Mouse (Mus musculus) limb, embryonic 14.5 days (tissue): ENCODE measurements at regions not wholly inside any gene's neighbourhood (a gene's known extent, or its start where the extent isn't known, plus 50 kb on each side); places are given as distances from the start of the nearest gene placed in this dataset.

Experiments used
- ATAC-seq: fragments of 200-750 bp; cut with Nextera tagmentation; 2 replicates; pipeline ENCODE4 v1.8.0; 2017; ENCODE audit warnings: low read depth, moderate number of reproducible peaks, moderate TSS enrichment; ENCODE audit not compliant: low FRiP score
- DNase-seq: peaks from one replicate; pipeline ENCODE4 v3.0.0-alpha.2; 2015; ENCODE audit warnings: low spot score
- H3K27ac ChIP-seq: fragments of 300-500 bp; sonication (generic); replicated peaks from 2 replicates; pipeline ENCODE4 v1.5.1; 2014; ENCODE audit warnings: low read depth, mild to moderate bottlenecking, low read length, moderate library complexity, mixed read lengths
- H3K27me3 ChIP-seq: fragments of 300-500 bp; sonication (generic); 2 replicates; pipeline ENCODE4 v1.6.1; 2014; ENCODE audit warnings: low read length, mixed read lengths; ENCODE audit not compliant: control insufficient read depth, insufficient read depth
- H3K36me3 ChIP-seq: fragments of 300-500 bp; sonication (generic); 2 replicates; pipeline ENCODE4 v1.6.1; 2014; ENCODE audit warnings: mild to moderate bottlenecking, low read length, moderate library complexity, mixed read lengths; ENCODE audit not compliant: control insufficient read depth, insufficient read depth
- H3K4me1 ChIP-seq: fragments of 300-500 bp; sonication (generic); 2 replicates; pipeline ENCODE4 v1.6.1; 2014; ENCODE audit warnings: antibody characterized with exemption, low read length, mixed read lengths; ENCODE audit not compliant: control insufficient read depth, insufficient read depth
- H3K4me2 ChIP-seq: fragments of 300-500 bp; sonication (generic); replicated peaks from 2 replicates; pipeline ENCODE4 v1.6.1; 2014; ENCODE audit warnings: low read depth, mild to moderate bottlenecking, low read length, moderate library complexity; ENCODE audit not compliant: severe bottlenecking
- H3K4me3 ChIP-seq: fragments of 300-500 bp; sonication (generic); replicated peaks from 2 replicates; pipeline ENCODE4 v1.5.1; 2014; ENCODE audit warnings: low read length
- H3K9ac ChIP-seq: fragments of 300-500 bp; sonication (generic); 2 replicates; pipeline ENCODE4 v1.6.1; 2014; ENCODE audit warnings: mild to moderate bottlenecking, low read depth, low read length, moderate library complexity; ENCODE audit not compliant: severe bottlenecking
- H3K9me3 ChIP-seq: fragments of 300-500 bp; sonication (generic); 2 replicates; pipeline ENCODE4 v1.6.1; 2016; ENCODE audit warnings: low read length; ENCODE audit not compliant: control insufficient read depth
- POLR2A ChIP-seq: fragments of 200-500 bp; IDR thresholded peaks from 2 replicates; pipeline ENCODE4 v1.8.0; 2012; ENCODE audit warnings: inconsistent platforms, mild to moderate bottlenecking, moderate library complexity, borderline replicate concordance; ENCODE audit not compliant: insufficient read depth, insufficient read length; ENCODE audit errors: extremely low read depth
- WGBS: fragments of 180-500 bp; shearing (Covaris S2); extraction: QIAGEN DNeasy Blood & Tissue Kit; methylation state at CpG from one replicate; pipeline ENCODE4 v1.1.7; 2014; 5-methylcytosine and 5-hydroxymethylcytosine counted together

DNA sequence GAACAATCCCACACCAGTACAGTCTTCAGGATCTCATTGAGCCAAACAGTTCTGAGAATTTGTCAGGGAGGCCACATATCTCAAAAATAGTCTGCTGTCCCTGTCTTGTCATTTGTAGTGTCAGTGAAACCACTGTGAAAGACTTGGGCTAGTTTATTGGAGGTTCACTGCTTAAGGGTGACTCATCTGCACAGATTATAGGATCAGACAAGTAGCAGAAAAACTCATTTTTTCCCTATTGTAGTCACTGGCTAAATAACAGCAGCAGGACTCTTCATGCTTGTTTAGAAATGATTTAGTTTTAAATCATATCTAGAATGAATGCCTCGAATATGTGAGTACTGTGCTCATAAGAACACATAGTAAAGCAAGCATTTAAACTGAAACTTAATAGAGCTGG is 475.2 kb upstream of the Marcks start:
- no peak overlapping the region for H3K9ac ChIP-seq
- peaks cover 6% of the 10 kb centered on the region; the same call in 1 of the 2 replicates for H3K4me1 ChIP-seq
- WGBS, result 74% methylated on average over 1 of the region's 1 CpGs
- TF ChIP-seq POLR2A, result no peak
- no peak overlapping the region for H3K27ac ChIP-seq
- H3K27me3 ChIP-seq, result no peaks in the 10 kb centered on the region
- no peaks in the 10 kb centered on the region for H3K9me3 ChIP-seq
- no peak overlapping the region for H3K4me2 ChIP-seq
- ATAC-seq, result no peak
- H3K4me3 ChIP-seq, result no peak overlapping the region
- H3K36me3 ChIP-seq, result no peaks in the 10 kb centered on the region
- no peak for DNase-seq

- no peak for TF ChIP-seq POLR2A
- DNase-seq, result no peak
- no peaks in the 10 kb centered on the region for H3K27me3 ChIP-seq
- no peaks in the 10 kb centered on the region for H3K36me3 ChIP-seq
- H3K4me2 ChIP-seq, result no peak overlapping the region
- whole genome bisulfite sequencing, result 25% methylated on average over 1 of the region's 1 CpGs
- H3K4me1 ChIP-seq, result peaks cover 7% of the 10 kb centered on the region; the same call in 1 of the 2 replicates
- no peak overlapping the region for H3K9ac ChIP-seq
- H3K27ac ChIP-seq, result 0 out of 2 replicates have a peak overlapping the region, but pooled peaks have one; percentile 50
- H3K4me3 ChIP-seq, result no peak overlapping the region
- no peak for ATAC-seq
- H3K9me3 ChIP-seq, result no peaks in the 10 kb centered on the region
Measured at GRCm38 (mm10) chr10:37603529-37603928, 464.8 kb upstream of the Marcks start.

GRCm38 (mm10) chr10:37602936-37603335 is 464.2 kb upstream of the Marcks start:
- no peaks in the 10 kb centered on the region for H3K27me3 ChIP-seq
- H3K36me3 ChIP-seq, result no peaks in the 10 kb centered on the region
- H3K27ac ChIP-seq, result no peak overlapping the region; the same call in 1 of the 2 replicates
- H3K4me1 ChIP-seq, result peaks cover 7% of the 10 kb centered on the region; the same call in 1 of the 2 replicates
- 53% methylated on average over 2 of the region's 2 CpGs for WGBS
- no peaks in the 10 kb centered on the region for H3K9me3 ChIP-seq
- DNase-seq, result no peak
- no peak for TF ChIP-seq POLR2A
- H3K9ac ChIP-seq, result no peak overlapping the region
- H3K4me2 ChIP-seq, result no peak overlapping the region
- no peak overlapping the region for H3K4me3 ChIP-seq
- ATAC-seq, result no peak

DNA sequence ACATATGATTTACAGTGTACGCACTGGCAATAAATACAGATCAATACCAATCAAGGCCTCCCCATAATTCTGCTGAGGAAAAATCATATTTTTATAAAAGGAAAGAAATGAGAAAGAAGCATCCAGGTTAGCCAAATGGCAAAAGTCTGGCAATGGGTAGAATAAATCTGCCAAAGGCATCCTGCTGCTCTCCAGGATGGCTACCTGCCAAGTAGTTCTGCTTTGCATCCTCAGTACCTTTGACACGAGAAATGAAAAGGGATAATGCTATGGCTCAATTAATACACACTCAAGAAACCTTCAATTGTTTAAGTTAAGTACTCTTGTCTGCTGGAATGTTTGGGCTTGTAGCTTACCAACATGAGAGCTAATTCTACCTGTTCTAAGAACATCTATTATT is 451.2 kb upstream of the Marcks start:
- DNase-seq, result no peak
- no peak for TF ChIP-seq POLR2A
- 65% methylated on average over 2 of the region's 2 CpGs for WGBS
- no peak overlapping the region for H3K27ac ChIP-seq
- no peak overlapping the region for H3K9ac ChIP-seq
- no peak overlapping the region for H3K4me2 ChIP-seq
- no peak for ATAC-seq
- H3K4me3 ChIP-seq, result no peak overlapping the region
- H3K9me3 ChIP-seq, result no peaks in the 10 kb centered on the region
- H3K36me3 ChIP-seq, result no peaks in the 10 kb centered on the region
- H3K4me1 ChIP-seq, result no peaks in the 10 kb centered on the region
- H3K27me3 ChIP-seq, result no peaks in the 10 kb centered on the region

DNA sequence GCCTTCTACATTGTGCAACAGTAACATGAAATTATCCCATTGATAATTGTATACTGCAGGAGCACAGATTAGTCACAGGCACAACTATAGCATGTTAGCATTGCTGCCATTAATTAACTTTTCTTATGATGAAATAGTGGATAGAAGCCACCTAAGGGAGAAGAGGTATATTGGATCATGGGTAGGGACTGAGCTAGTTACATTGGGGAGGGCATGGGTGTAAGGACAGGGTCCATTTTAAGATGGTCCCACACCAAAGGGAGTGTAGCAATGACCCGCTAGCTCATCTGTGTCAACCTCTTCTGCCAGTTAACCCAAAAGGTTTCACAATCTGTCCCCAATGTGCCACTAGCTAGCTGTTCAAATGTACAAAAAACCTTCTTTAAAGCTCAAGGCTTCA is 450.3 kb upstream of the Marcks start:
- no peaks in the 10 kb centered on the region for H3K36me3 ChIP-seq
- WGBS, result 84% methylated on average over 1 of the region's 1 CpGs
- H3K9ac ChIP-seq, result no peak overlapping the region
- H3K4me1 ChIP-seq, result no peaks in the 10 kb centered on the region
- no peaks in the 10 kb centered on the region for H3K27me3 ChIP-seq
- H3K27ac ChIP-seq, result no peak overlapping the region
- no peaks in the 10 kb centered on the region for H3K9me3 ChIP-seq
- H3K4me3 ChIP-seq, result no peak overlapping the region
- no peak overlapping the region for H3K4me2 ChIP-seq
- DNase-seq, result no peak
- no peak for TF ChIP-seq POLR2A
- no peak for ATAC-seq

DNA sequence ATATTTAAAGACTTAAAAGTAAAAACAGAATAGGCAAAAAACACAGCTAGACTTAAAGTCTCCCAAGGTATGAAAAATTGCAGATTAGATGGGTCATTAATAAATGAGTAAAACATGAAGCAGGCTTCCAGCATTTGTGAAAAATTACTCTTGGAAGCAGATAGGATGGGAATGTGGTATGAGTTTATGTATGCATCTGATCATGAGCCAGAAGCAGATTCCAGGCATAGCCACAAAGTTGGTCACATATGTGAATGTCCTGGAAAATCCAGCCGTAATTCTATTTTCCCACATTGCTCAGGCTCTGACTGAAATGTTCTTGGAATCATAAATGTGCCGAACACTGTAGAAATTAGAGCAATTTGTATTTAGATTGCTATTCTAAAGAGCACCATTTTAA is 432.5 kb upstream of the Marcks start:
- no peaks in the 10 kb centered on the region for H3K27me3 ChIP-seq
- no peaks in the 10 kb centered on the region for H3K9me3 ChIP-seq
- 0 out of 2 replicates have a peak, but pooled peaks have one; percentile 44 for ATAC-seq
- H3K4me3 ChIP-seq, result no peak overlapping the region
- TF ChIP-seq POLR2A, result no peak
- DNase-seq, result peak; percentile 73
- H3K27ac ChIP-seq, result no peak overlapping the region
- 0 out of 2 replicates have a peak, but pooled peaks cover 5% of the 10 kb centered on the region for H3K4me1 ChIP-seq
- 41% methylated on average over 2 of the region's 2 CpGs for WGBS
- no peaks in the 10 kb centered on the region for H3K36me3 ChIP-seq
- no peak overlapping the region for H3K9ac ChIP-seq
- H3K4me2 ChIP-seq, result no peak overlapping the region
